Mouse (Mus musculus) neural tube, embryonic 11.5 days (tissue): Measurements from ENCODE around the gene Notum. TPM values are rescaled to one million over a fixed set of nuclear protein-coding genes. Genes with fewer than 3 reads are reported as not detected.

Experiments
- ATAC-seq: fragments of 200-750 bp; cut with Nextera tagmentation; 2 replicates; pipeline ENCODE4 v1.8.0; 2017; ENCODE audit warnings: moderate number of reproducible peaks, mild to moderate bottlenecking, moderate TSS enrichment, moderate library complexity; ENCODE audit not compliant: insufficient read depth, low FRiP score, low TSS enrichment
- DNase-seq: peaks from one replicate; pipeline ENCODE4 v3.0.0-alpha.2; 2015; ENCODE audit warnings: low spot score
- H3K27ac ChIP-seq: fragments of 300-500 bp; sonication (generic); 2 replicates; pipeline ENCODE4 v1.5.1; 2014; ENCODE audit warnings: low read depth, mild to moderate bottlenecking, low read length
- H3K27me3 ChIP-seq: fragments of 300-500 bp; sonication (generic); 2 replicates; pipeline ENCODE4 v1.6.1; 2014; ENCODE audit warnings: mild to moderate bottlenecking, low read length, mixed read lengths; ENCODE audit not compliant: control insufficient read depth, insufficient read depth
- H3K36me3 ChIP-seq: fragments of 300-500 bp; sonication (generic); 2 replicates; pipeline ENCODE4 v1.6.1; 2014; ENCODE audit warnings: mild to moderate bottlenecking, low read length, moderate library complexity, mixed read lengths; ENCODE audit not compliant: control insufficient read depth, insufficient read depth
- H3K4me1 ChIP-seq: fragments of 300-500 bp; sonication (generic); 2 replicates; pipeline ENCODE4 v1.6.1; 2014; ENCODE audit warnings: low read length, mixed read lengths; ENCODE audit not compliant: control insufficient read depth, insufficient read depth
- H3K4me2 ChIP-seq: fragments of 300-500 bp; sonication (generic); 2 replicates; pipeline ENCODE4 v1.6.1; 2014; ENCODE audit warnings: low read depth, mild to moderate bottlenecking, moderate library complexity
- H3K4me3 ChIP-seq: fragments of 300-500 bp; sonication (generic); 2 replicates; pipeline ENCODE4 v1.5.1; 2014; ENCODE audit warnings: low read depth, low read length
- H3K9ac ChIP-seq: fragments of 300-500 bp; sonication (generic); 2 replicates; pipeline ENCODE4 v1.6.1; 2014; ENCODE audit warnings: mild to moderate bottlenecking, low read length
- H3K9me3 ChIP-seq: fragments of 300-500 bp; sonication (generic); 2 replicates; pipeline ENCODE4 v1.6.1; 2016; ENCODE audit warnings: low read length; ENCODE audit not compliant: control insufficient read depth
- WGBS: fragments of 180-500 bp; shearing (Covaris S2); extraction: QIAGEN DNeasy Blood & Tissue Kit; methylation state at CpG from one replicate; pipeline ENCODE4 v1.1.7; 2014; 5-methylcytosine and 5-hydroxymethylcytosine counted together
- polyA plus RNA-seq: library from polyadenylated mRNA; unstranded; fragments of >200 nt; fragmentation: Nextera tagmentation; extraction: Ambion mirVana; gene quantifications from 2 replicates; pipeline ENCODE4 v1.2.1, GENCODE M21; 2014

The Notum gene
- polyA plus RNA-seq, 1 experiment from 2014 or later = 2.6 TPM

DNA sequence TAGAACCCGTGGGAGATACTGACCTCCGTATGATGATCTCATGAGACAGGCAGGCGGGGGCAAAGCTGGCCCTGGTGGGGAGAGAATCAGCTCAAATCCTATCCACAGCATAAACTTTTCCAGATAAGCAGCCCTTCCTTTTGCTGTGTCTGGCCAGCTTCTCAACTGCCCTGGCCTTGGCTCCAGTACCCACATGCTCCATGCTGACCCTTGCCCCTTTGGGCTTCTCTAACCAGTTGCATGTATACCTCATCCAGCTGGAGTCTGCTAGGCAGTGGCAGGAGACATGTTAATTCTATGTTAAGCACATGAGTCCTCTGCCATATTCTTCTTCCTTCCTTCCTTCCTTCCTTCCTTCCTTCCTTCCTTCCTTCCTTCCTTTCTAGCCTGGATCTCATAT is 6.2 kb downstream of the Notum start:
- Histone ChIP-seq H3K4me3 (no peak overlapping the region), H3K4me1 (no peaks in the 10 kb centered on the region), H3K9me3 (no peaks in the 10 kb centered on the region), H3K36me3 (no peaks in the 10 kb centered on the region), H3K27ac (no peak overlapping the region), H3K27me3 (peaks cover 16% of the 10 kb centered on the region), H3K9ac (no peak overlapping the region), H3K4me2 (no peak overlapping the region)
- DNase-seq = no peak
- ATAC-seq = no peak
- 94% methylated on average over 3 of the region's 3 CpGs for WGBS

DNA sequence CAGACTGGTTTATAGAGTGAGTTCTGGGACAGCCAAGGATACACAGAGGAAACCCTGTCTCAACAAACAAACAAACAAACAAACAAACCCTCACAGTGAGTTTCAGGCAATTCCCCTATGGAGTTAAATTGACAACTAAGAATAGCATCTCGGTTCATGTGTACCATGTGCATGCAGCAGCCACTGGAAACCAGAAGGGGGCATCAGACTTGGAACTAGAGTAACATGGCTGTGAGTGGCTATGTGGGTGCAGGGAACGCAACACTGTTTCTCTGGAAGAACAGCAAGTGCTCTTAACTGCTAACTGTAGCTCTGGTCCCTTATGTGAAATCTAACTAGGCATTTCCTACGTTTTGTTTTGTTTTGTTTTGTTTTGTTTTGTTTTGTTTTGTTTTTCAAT is 9.1 kb downstream of the Notum start:
- 83% methylated on average over 3 of the region's 3 CpGs for WGBS
- no peak for DNase-seq
- no peaks in the 10 kb centered on the region for H3K9me3 ChIP-seq

DNA sequence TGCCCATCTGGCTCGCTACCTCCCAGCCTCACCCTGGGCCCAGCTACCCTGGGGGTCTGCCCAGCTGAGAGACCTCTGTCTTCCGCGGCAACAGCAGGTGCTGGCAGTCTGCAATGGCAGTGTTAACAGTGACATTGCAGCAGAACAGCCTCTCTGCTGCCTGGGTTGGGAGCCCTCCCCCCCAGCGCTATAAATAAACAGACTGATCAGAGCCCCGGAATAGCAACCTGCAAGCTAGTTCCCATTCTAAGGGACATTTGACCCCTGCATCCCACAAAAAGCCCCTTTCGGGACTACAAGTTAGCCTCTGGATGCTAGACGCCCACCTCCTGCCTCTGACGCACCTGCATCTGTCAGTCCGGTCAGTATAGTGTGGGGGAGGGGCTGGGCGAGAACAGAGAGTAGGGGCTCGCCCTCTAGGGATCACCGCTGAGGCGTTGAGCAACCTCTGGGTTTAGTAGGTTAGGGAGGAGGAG is 12.9 kb downstream of the Notum start, which contains the start of gene Myadml2:
Myadml2 (minus strand) TSS at position 158 of the 476 bp plus-strand sequence.
- 2% methylated on average over 13 of the region's 13 CpGs for WGBS
- H3K27ac ChIP-seq = no peak within 1 kb of the TSS

More for the DNA sequence above, 9.1 kb downstream of the Notum start:
- H3K4me3 ChIP-seq = no peak overlapping the region
- no peak overlapping the region for H3K9ac ChIP-seq
- no peak overlapping the region for H3K27ac ChIP-seq
- no peak for ATAC-seq
- no peaks in the 10 kb centered on the region for H3K27me3 ChIP-seq
- no peaks in the 10 kb centered on the region for H3K36me3 ChIP-seq
- no peak overlapping the region for H3K4me2 ChIP-seq
- H3K4me1 ChIP-seq = peaks cover 7% of the 10 kb centered on the region

DNA sequence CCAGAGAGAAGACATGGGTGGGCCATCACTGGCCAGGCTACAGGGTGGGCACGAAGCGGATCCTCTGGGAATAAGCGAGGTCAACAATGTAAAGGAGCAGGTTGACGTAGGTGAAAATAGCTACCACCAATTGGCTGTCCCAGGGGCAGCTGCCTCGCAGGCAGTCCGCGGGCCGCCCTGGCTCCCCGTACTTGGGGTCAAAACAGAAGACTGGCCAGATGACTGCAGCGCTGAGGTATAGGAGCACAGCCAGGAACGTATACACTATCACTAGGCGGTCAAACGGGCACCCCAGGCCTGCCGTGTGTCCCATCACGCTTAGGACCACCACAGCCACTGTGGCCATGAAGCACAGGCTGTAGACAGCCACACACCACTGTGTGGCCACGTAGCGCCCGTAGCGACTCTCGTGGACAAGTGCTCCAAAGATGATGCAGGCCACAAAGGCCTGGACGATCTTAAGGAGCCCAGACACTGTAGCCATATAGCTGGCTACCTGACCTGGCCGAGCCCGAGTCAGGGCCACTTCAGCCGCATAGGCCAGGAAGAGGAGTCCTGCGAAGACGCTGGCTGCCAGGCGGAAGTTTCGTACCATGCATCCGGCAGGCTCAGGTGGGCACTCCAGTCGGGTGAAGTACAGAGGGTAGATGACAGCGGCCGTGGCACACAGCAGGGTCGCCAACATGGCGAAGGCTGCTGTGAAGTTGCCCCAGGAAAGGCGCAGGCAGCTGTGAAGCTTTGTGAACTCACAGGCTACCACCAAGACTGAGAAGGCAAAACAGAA is 13.7 kb downstream of the Notum start:
- H3K4me3 ChIP-seq = no peak overlapping the region
- no peaks in the 10 kb centered on the region for H3K27me3 ChIP-seq
- peaks cover 15% of the 10 kb centered on the region for H3K4me1 ChIP-seq
- H3K36me3 ChIP-seq = no peaks in the 10 kb centered on the region; the same call in 1 of the 2 replicates
- H3K9me3 ChIP-seq = no peaks in the 10 kb centered on the region
- no peak overlapping the region for H3K9ac ChIP-seq
- 80% methylated on average over 35 of the region's 35 CpGs for WGBS
- ATAC-seq = no peak
- H3K4me2 ChIP-seq = no peak overlapping the region; the same call in 1 of the 2 replicates
- DNase-seq = no peak
- no peak overlapping the region for H3K27ac ChIP-seq

More for the DNA sequence above, 12.9 kb downstream of the Notum start, which contains the start of gene Myadml2:
- H3K27me3 ChIP-seq = no peaks in the 10 kb centered on the region
- no peak for ATAC-seq
- H3K4me3 ChIP-seq = peak within 1 kb of the TSS; percentile 4; the same call in 1 of the 2 replicates
- no peaks in the 10 kb centered on the region for H3K36me3 ChIP-seq
- H3K4me2 ChIP-seq = peak within 1 kb of the TSS; percentile 40
- peak within 1 kb of the TSS; percentile 12; the same call in 1 of the 2 replicates for H3K9ac ChIP-seq
- H3K9me3 ChIP-seq = no peaks in the 10 kb centered on the region
- DNase-seq = peak; percentile 44
- H3K4me1 ChIP-seq = peaks cover 7% of the 10 kb centered on the region

DNA sequence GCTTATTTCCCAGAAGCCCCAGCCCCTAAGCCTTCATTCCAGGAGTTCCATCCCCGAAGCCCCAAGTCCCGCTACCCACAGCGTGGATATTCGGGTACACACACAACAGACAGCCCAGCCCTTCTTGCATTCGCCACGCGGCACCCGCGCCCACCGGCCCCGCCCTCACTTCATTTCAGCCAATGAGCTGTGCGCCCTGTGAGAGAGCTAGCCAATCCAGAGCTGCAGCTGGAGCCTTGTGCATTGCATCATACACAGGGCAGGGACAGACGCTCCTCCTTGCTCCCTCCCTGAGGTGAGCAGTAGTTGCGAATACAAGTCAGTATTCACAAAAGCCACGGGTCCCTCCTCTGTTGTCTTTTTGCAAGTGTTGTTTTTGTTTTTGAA is 17.4 kb downstream of the Notum start, which contains the start of gene Pycr1:
Pycr1 (minus strand) TSS at position 169 of the 387 bp plus-strand sequence.
- under 1% methylated on average over 15 of the region's 15 CpGs for WGBS
- peak; percentile 100 for ATAC-seq

DNA sequence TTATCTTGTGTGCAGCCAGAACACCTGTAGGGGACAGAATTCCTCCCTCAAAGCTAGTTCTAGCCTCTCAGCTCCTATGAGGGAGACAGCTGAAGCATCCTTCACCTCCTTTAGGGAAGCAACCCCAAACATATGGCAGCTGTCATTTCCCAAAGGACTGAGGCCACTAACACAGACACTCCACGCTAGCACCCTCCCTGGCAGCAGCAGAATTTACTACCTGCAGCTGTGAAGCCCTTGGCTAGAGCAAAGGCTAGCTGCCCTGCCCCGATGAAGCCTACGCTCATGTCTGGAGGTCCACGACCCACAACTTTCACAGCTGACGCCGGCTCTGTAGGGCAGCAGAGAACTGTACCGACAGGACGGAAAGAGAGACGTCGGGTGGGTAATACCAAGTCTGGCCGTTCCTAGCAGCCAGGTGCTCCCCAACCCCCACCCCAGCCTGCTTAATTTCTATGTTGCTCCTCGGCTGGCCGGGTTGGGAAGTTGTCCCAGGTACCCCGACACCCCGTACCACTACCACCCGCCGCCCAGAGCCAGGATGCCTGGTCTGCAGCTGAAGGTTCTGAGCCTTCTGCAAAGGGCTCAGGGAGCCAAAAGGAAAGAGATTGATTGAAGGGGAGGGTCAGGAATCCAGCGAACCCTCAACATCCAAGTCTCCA is 17.9 kb downstream of the Notum start:
- Histone ChIP-seq H3K9ac (peak overlapping the region; percentile 68), H3K36me3 (no peaks in the 10 kb centered on the region; the same call in 1 of the 2 replicates), H3K4me1 (peaks cover 13% of the 10 kb centered on the region), H3K27ac (no peak overlapping the region), H3K27me3 (no peaks in the 10 kb centered on the region), H3K9me3 (no peaks in the 10 kb centered on the region), H3K4me2 (peak overlapping the region; percentile 84), H3K4me3 (peak overlapping the region; percentile 46)
- ATAC-seq (peak; percentile 39), DNase-seq (no peak)
- 3% methylated on average over 18 of the region's 18 CpGs for WGBS

More for the DNA sequence above, 17.4 kb downstream of the Notum start, which contains the start of gene Pycr1:
- Histone ChIP-seq H3K9me3 (no peaks in the 10 kb centered on the region), H3K4me2 (peak within 1 kb of the TSS; percentile 84), H3K4me1 (peaks cover 16% of the 10 kb centered on the region), H3K36me3 (no peaks in the 10 kb centered on the region; the same call in 1 of the 2 replicates), H3K27me3 (no peaks in the 10 kb centered on the region), H3K9ac (peak within 1 kb of the TSS; percentile 68), H3K27ac (no peak within 1 kb of the TSS), H3K4me3 (peak within 1 kb of the TSS; percentile 46)
- peak; percentile 92 for DNase-seq

DNA sequence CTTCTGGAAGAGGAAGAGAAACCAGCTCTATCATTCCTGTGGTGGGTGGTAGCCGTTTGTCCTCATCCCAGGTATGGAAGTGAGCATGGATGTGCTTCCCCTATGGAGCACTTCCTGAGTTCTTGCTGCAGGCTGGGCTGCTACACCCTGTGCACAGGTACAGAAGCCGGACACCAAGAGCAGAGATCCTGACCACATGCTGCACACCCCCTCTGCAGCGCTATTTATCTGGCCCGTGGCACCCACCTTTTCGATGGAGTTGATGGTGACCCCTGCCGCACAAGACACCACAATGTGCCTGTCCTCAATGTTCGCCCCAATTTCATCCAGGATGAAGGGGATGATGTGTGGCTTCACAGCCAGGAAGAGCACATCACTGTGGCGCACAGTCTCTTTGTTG is 19.1 kb downstream of the Notum start:
- Histone ChIP-seq H3K27ac (no peak overlapping the region), H3K4me1 (peaks cover 10% of the 10 kb centered on the region), H3K4me2 (no peak overlapping the region), H3K9me3 (no peaks in the 10 kb centered on the region), H3K36me3 (no peaks in the 10 kb centered on the region; the same call in 1 of the 2 replicates), H3K9ac (no peak overlapping the region), H3K4me3 (no peak overlapping the region), H3K27me3 (no peaks in the 10 kb centered on the region)
- DNase-seq (no peak), ATAC-seq (no peak)
- 78% methylated on average over 8 of the region's 8 CpGs for WGBS

DNA sequence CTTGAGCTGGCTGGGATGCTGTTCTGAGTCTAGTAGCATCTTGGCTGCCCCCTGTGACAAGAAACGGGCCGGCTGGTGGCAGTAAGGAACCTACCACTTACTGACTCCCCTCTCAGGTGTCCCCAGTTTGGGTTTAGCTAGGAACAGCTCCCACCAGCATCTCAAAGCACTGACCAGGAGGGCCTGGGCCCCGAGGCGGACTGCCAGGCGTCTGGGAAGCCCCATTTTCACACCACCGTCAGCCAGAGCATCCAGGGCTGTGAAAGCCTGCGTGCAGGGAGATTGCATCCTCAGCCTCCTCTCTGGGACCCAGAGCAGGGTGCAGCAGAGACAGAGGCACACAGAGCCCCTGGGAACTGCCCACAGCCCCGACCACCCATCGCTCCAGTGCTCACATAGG is 19.7 kb downstream of the Notum start:
- Histone ChIP-seq H3K4me3 (no peak overlapping the region), H3K27me3 (no peaks in the 10 kb centered on the region), H3K9me3 (no peaks in the 10 kb centered on the region), H3K36me3 (no peaks in the 10 kb centered on the region; the same call in 1 of the 2 replicates), H3K27ac (no peak overlapping the region), H3K4me2 (no peak overlapping the region), H3K9ac (peak overlapping the region; percentile 22; the same call in 1 of the 2 replicates), H3K4me1 (peaks cover 10% of the 10 kb centered on the region)
- WGBS = 60% methylated on average over 9 of the region's 9 CpGs
- ATAC-seq (no peak), DNase-seq (no peak)
